In genomic region chr6:50261201-50261921, GRCm38 (mm10) we compare ENCODE assay signal across 8 mouse cellular contexts. TPM values are rescaled to one million over a fixed set of nuclear protein-coding genes. Genes with fewer than 3 reads are reported as not detected.
DNase-seq lines count a peak whose midpoint lies in the region; ATAC-seq and TF ChIP-seq lines count a peak whose summit lies in the region.

No protein-coding gene starts in this region.

- TF ChIP-seq CTCF in lung, postnatal 0 days (IDR thresholded peaks at IDR 0.05) = no peak

- 2% methylated on average over 31 of the region's 35 CpGs for WGBS in hindbrain, embryonic 14.5 days
- 2% methylated on average over 31 of the region's 35 CpGs for WGBS in lung, postnatal 0 days

- H3K9me3 ChIP-seq in hindbrain, embryonic 14.5 days (ENCODE audit: control insufficient read depth, low read length) = no peaks in the 10 kb centered on the region
- no peaks in the 10 kb centered on the region for H3K9me3 ChIP-seq in lung, postnatal 0 days (ENCODE audit: low read length)

- DNase-seq in NIH3T3 (ENCODE audit: low read depth) = peak; percentile 94
- DNase-seq in cerebellum, postnatal 14 days = peak; percentile 91 to 93
- DNase-seq in frontal cortex, postnatal 36 days (ENCODE audit: low spot score in 2 of 2) = peak; percentile 77 to 82
- peak; percentile 88 for DNase-seq in hindbrain, embryonic 14.5 days (ENCODE audit: low spot score)
- peak; percentile 73 to 81 for DNase-seq in layer of hippocampus, postnatal 14 days (ENCODE audit: low spot score in 2 of 2)
- DNase-seq in lung, postnatal 0 days (ENCODE audit: low spot score) = peak; percentile 82
- peak; percentile 71 for DNase-seq in ovary, adult 18-20 months (ENCODE audit: low spot score)
- peak; percentile 75 for DNase-seq in thymus, postnatal 0 days (ENCODE audit: low spot score)

- H3K4me3 ChIP-seq in hindbrain, embryonic 14.5 days (replicated peaks; ENCODE audit: low read length) = peak overlapping the region; percentile 42
- H3K4me3 ChIP-seq in lung, postnatal 0 days (ENCODE audit: low read depth, low read length) = peak overlapping the region; percentile 37

- H3K4me1 ChIP-seq in hindbrain, embryonic 14.5 days (replicated peaks; ENCODE audit: control insufficient read depth, insufficient read depth, low read length) = peaks cover 24% of the 10 kb centered on the region
- no peaks in the 10 kb centered on the region for H3K4me1 ChIP-seq in lung, postnatal 0 days (ENCODE audit: insufficient read depth, low read depth, low read length)

- TF ChIP-seq EP300 in lung, postnatal 0 days (IDR thresholded peaks at IDR 0.05) = no peak

- H3K27me3 ChIP-seq in hindbrain, embryonic 14.5 days (ENCODE audit: control insufficient read depth, insufficient read depth, low read length) = no peaks in the 10 kb centered on the region
- no peaks in the 10 kb centered on the region for H3K27me3 ChIP-seq in lung, postnatal 0 days (replicated peaks; ENCODE audit: insufficient read depth, low read length)

- peak overlapping the region; percentile 72 for H3K27ac ChIP-seq in hindbrain, embryonic 14.5 days
- no peak overlapping the region for H3K27ac ChIP-seq in lung, postnatal 0 days (ENCODE audit: low read length)

- H3K9ac ChIP-seq in hindbrain, embryonic 14.5 days = peak overlapping the region; percentile 68
- H3K9ac ChIP-seq in lung, postnatal 0 days (replicated peaks; ENCODE audit: low read depth) = no peak overlapping the region

- peak; percentile 91 for ATAC-seq in hindbrain, embryonic 14.5 days (ENCODE audit: low FRiP score)
- ATAC-seq in lung, postnatal 0 days = peak; percentile 91

- H3K36me3 ChIP-seq in hindbrain, embryonic 14.5 days (replicated peaks; ENCODE audit: control insufficient read depth, insufficient read depth) = no peaks in the 10 kb centered on the region
- H3K36me3 ChIP-seq in lung, postnatal 0 days (ENCODE audit: insufficient read depth, low read length) = no peaks in the 10 kb centered on the region

- peak overlapping the region; percentile 56 for H3K4me2 ChIP-seq in hindbrain, embryonic 14.5 days (replicated peaks)
- peak overlapping the region; percentile 71 for H3K4me2 ChIP-seq in lung, postnatal 0 days (replicated peaks; ENCODE audit: low read depth, low read length)

RNA-seq across cellular contexts. Expression of gene Gsdme, which starts 2.3 kb away (rescaled TPM):
- 78.3 and 83.8 TPM in 2 replicates for polyA plus RNA-seq in hindbrain, embryonic 14.5 days (2014; fragmentation: Nextera tagmentation; extraction: Ambion mirVana)
- 10 to 100 TPM; 11.6 to 12.7 TPM for total RNA-seq in layer of hippocampus, postnatal 14 days (2021)
- polyA plus RNA-seq in lung, postnatal 0 days (2015; fragmentation: Nextera tagmentation; extraction: Ambion mirVana) = 13.2 and 14.8 TPM in 2 replicates
- polyA plus RNA-seq in thymus, postnatal 0 days (2015; fragmentation: Nextera tagmentation; extraction: Ambion mirVana) = 19.1 and 23.8 TPM in 2 replicates
